Mouse (Mus musculus) heart, embryonic 12.5 days (tissue): ENCODE data around the gene Ezh1. TPM values are rescaled to one million over a fixed set of nuclear protein-coding genes. Genes with fewer than 3 reads are reported as not detected.
A peak's percentile ranks its signal among the peaks of the same experiment; 100 is the strongest.
"Not testable (repeated sequence)": the region's sequence is repeated elsewhere in the genome, so short reads cannot be mapped to it uniquely, and the experiment has no call there.

Source experiments
- ATAC-seq: fragments of 200-750 bp; cut with Nextera tagmentation; 2 replicates; pipeline ENCODE4 v1.8.0; 2017; ENCODE audit warnings: moderate TSS enrichment, moderate library complexity; ENCODE audit not compliant: insufficient number of reproducible peaks, low FRiP score
- H3K27ac ChIP-seq: fragments of 300-500 bp; sonication (generic); 2 replicates; pipeline ENCODE4 v1.5.1; 2016; ENCODE audit warnings: mild to moderate bottlenecking, moderate library complexity; ENCODE audit not compliant: poor library complexity, severe bottlenecking
- H3K27me3 ChIP-seq: fragments of 300-500 bp; sonication (generic); replicated peaks from 2 replicates; pipeline ENCODE4 v1.6.1; 2016; ENCODE audit warnings: mild to moderate bottlenecking, moderate library complexity
- H3K36me3 ChIP-seq: fragments of 300-500 bp; sonication (generic); 2 replicates; pipeline ENCODE4 v1.6.1; 2016; ENCODE audit warnings: mild to moderate bottlenecking, moderate library complexity
- H3K4me1 ChIP-seq: fragments of 300-500 bp; sonication (generic); replicated peaks from 2 replicates; pipeline ENCODE4 v1.6.1; 2016; ENCODE audit warnings: mild to moderate bottlenecking
- H3K4me2 ChIP-seq: fragments of 300-500 bp; sonication (generic); 2 replicates; pipeline ENCODE4 v1.6.1; 2016; ENCODE audit warnings: mild to moderate bottlenecking, moderate library complexity
- H3K4me3 ChIP-seq: fragments of 300-500 bp; sonication (generic); 2 replicates; pipeline ENCODE4 v1.5.1; 2016; ENCODE audit warnings: mild to moderate bottlenecking
- H3K9ac ChIP-seq: fragments of 300-500 bp; sonication (generic); 2 replicates; pipeline ENCODE4 v1.6.1; 2016; ENCODE audit warnings: mild to moderate bottlenecking, moderate library complexity
- H3K9me3 ChIP-seq: fragments of 300-500 bp; sonication (generic); replicated peaks from 2 replicates; pipeline ENCODE4 v1.6.1; 2016; ENCODE audit warnings: mild to moderate bottlenecking, moderate library complexity
- WGBS: fragments of 180-500 bp; shearing (Covaris S2); methylation state at CpG from one replicate; pipeline ENCODE4 v1.1.7; 2016; 5-methylcytosine and 5-hydroxymethylcytosine counted together
- polyA plus RNA-seq: library from polyadenylated mRNA; unstranded; fragments of >200 nt; fragmentation: Nextera tagmentation; extraction: Ambion mirVana; gene quantifications from 2 replicates; pipeline ENCODE4 v1.2.1, GENCODE M21; 2016

The Ezh1 gene
- polyA plus RNA-seq, 1 experiment from 2014 or later = 14.9 TPM

DNA sequence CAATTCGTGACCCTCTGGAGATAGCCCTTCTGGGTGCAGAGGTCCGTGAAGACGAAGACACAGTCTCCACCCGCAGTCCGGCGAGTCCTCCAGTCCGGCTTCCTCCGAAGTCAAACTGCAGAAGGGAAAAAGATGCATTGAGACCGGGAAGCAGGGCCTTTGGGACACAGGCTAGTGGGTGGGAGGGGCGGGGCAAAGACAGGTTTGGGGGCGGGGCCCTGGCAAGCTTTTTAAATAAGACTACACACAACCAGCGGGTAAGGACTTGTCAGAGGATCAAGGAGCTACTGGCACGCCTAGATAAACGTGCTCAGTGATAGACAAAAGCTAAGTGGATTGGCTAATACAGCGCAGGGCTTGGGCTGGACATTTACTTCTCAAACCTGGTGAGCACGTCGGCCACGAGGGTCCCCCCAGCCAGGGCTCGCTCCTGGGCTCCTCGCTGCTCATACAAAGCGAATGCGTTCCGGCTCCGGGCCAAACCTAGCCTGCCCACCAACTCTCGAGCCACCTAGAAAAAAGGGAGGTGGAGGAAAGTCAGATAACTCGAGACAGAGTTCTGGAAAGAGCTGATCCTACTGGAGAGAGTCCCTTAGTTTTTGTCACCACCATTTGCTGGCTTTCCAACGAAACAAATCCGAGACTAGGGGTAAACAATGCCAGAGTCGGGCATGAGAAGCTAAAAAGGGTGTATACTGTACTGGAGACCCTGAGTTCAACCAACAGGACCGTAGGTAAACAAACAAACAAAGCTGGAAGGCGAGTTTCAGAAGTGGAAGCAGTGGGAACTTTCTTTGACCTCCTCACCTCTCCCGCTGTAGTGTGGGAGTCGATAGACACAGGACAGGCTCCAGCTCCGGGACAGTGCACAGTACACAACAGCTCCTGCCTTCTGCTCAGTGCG lies 61.3 kb downstream of the Ezh1 start:
- Histone ChIP-seq H3K36me3 (peaks cover 75% of the 10 kb centered on the region), H3K4me3 (peak overlapping the region; percentile 34), H3K27ac (no peak overlapping the region), H3K4me1 (peaks cover 40% of the 10 kb centered on the region), H3K27me3 (peaks cover 86% of the 10 kb centered on the region), H3K9me3 (no peaks in the 10 kb centered on the region), H3K9ac (0 out of 2 replicates have a peak overlapping the region, but pooled peaks have one; percentile 5), H3K4me2 (peak overlapping the region; percentile 68)
- whole genome bisulfite sequencing = 27% methylated on average over 35 of the region's 35 CpGs
- ATAC-seq = no peak

DNA sequence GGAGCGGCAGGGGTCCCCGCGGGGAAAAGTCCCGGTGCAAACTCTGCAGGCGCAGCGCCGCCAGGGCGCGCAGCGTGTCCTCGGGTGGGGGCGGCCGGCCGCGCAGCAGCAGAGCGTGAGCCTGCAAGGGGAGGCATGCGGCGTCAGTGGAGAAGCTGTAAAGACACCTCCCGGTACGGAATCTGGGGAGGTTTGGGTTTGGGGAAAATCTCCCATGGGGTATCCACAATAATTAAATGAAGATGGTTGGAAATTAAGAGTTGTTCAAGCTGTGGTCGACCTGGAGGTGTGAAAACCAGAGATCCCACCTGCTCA lies 62.0 kb downstream of the Ezh1 start:
- WGBS = 29% methylated on average over 21 of the region's 21 CpGs
- Histone ChIP-seq H3K36me3 (peaks cover 75% of the 10 kb centered on the region), H3K9ac (peak overlapping the region; percentile 65), H3K4me3 (peak overlapping the region; percentile 34), H3K9me3 (no peaks in the 10 kb centered on the region), H3K27me3 (peaks cover 81% of the 10 kb centered on the region), H3K4me1 (peaks cover 33% of the 10 kb centered on the region), H3K4me2 (peak overlapping the region; percentile 68), H3K27ac (no peak overlapping the region)
- ATAC-seq = no peak

DNA sequence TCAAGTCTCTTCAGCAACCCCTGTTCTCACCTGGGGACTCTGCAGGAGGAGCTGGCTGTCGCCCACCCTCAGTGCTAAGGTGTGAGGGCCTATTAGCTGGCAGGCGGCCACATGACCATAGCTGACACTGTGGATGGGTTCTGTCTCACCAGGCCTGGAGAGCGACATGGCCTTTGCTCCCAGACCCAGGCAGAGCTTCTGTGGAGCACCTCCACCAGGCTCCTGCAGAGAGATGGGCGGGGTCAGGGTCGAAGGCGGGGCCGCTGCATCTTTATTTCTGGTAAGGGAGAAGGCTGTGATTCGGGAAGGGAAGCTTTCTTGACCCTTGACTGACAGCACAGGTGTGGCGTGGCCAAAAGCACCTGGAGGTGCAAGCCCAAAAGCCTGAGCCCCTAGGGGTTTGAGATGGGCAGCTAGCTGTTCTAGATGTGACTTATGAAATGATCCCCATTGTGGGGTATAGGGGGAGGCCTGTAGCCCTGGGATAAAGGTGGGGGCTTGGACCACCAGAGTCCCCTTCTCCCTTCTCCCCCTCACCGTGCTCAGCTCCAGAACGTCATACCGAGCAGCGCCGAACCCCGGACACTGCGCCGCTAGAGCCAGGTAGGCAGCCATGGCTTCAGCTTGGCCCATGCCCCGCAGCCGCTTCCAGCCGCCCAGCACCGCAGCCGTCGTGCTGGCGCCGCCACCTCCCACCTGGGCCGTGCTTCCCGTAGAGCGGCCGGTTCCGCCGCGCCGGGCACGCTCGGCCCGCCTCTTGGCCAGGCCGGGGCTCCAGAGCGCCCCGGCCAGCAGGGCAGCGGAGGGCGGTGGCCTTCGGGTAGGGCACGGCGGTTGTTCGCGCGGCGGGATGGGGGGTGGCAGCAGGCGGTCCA lies 62.5 kb downstream of the Ezh1 start:
- Histone ChIP-seq H3K4me1 (peaks cover 28% of the 10 kb centered on the region), H3K9ac (peak overlapping the region; percentile 65), H3K27me3 (peaks cover 75% of the 10 kb centered on the region), H3K27ac (no peak overlapping the region), H3K9me3 (no peaks in the 10 kb centered on the region), H3K4me2 (peak overlapping the region; percentile 68), H3K4me3 (peak overlapping the region; percentile 34), H3K36me3 (peaks cover 75% of the 10 kb centered on the region)
- ATAC-seq = no peak
- 34% methylated on average over 49 of the region's 49 CpGs for WGBS

DNA sequence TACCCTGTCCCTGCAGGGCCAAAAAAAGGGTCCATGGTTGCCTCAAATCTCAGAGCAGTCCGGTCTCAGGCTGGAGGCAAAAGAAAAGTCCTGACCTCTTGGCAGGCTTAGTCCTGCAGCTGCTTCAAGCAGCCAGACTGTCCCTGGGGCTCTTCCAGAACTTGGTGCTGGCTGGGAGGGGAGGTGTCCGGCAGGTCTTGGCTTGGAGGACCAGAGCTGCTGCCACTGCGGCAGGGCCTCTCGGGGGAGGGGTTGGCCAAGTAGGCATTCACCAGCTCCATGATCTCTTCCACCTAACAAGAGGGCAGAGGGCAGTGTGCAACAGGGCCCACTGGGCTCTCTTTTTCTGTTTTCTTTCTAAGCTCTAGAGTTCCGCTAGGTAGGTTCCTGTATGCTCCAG lies 63.5 kb downstream of the Ezh1 start:
- Histone ChIP-seq H3K9me3 (no peaks in the 10 kb centered on the region), H3K27ac (no peak overlapping the region), H3K4me3 (no peak overlapping the region), H3K4me1 (peaks cover 20% of the 10 kb centered on the region), H3K36me3 (peaks cover 68% of the 10 kb centered on the region), H3K9ac (no peak overlapping the region), H3K4me2 (no peak overlapping the region), H3K27me3 (peaks cover 66% of the 10 kb centered on the region)
- ATAC-seq = no peak
- WGBS = 73% methylated on average over 5 of the region's 5 CpGs

DNA sequence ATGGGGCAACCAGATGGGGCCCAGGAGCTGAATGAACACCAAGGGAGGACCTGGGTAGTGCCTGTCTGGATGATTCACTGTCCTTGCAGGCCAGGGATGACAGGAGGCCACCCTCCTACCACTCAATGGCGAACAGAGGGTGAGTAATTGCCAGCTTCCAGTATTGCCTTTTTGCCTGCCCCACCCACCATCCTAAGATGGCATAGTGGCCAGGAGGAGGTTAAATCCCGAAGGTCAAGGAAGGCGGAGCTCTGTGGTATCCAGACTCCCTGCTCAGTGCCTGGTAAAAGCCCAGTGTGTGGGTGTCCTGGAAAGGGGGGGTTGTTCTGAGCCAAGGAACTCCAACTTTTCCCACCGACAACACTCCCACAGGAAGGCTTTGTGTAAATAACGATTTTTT lies 64.0 kb downstream of the Ezh1 start:
- Histone ChIP-seq H3K27ac (no peak overlapping the region), H3K27me3 (peaks cover 61% of the 10 kb centered on the region), H3K9me3 (no peaks in the 10 kb centered on the region), H3K4me2 (no peak overlapping the region), H3K9ac (no peak overlapping the region), H3K4me3 (no peak overlapping the region), H3K36me3 (peaks cover 63% of the 10 kb centered on the region), H3K4me1 (peaks cover 20% of the 10 kb centered on the region)
- WGBS = 55% methylated on average over 5 of the region's 5 CpGs
- ATAC-seq = no peak

DNA sequence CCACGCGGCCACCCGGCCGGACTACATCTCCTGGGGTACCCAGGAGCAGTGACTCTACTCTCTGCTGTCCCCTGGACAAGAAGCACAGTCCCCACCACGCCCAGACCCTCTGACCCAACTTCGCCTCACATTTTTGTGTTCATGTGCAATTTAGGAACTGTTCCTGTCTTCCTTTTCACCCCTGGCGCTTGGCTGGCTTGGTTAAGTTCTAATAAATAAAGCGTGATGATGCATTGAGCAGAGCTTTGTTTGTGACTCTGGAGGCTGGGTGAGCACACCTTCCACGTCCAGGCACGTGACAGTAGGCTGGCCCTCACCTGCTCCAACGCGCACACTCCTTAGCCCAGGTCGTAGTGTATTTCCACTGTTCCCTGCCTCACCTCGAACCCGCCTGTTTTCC lies 64.7 kb downstream of the Ezh1 start:
- Histone ChIP-seq H3K9ac (no peak overlapping the region), H3K4me1 (peaks cover 20% of the 10 kb centered on the region), H3K4me3 (no peak overlapping the region), H3K4me2 (no peak overlapping the region), H3K36me3 (peaks cover 56% of the 10 kb centered on the region), H3K27me3 (peaks cover 53% of the 10 kb centered on the region), H3K9me3 (no peaks in the 10 kb centered on the region), H3K27ac (no peak overlapping the region)
- no peak for ATAC-seq
- 85% methylated on average over 15 of the region's 15 CpGs for WGBS

DNA sequence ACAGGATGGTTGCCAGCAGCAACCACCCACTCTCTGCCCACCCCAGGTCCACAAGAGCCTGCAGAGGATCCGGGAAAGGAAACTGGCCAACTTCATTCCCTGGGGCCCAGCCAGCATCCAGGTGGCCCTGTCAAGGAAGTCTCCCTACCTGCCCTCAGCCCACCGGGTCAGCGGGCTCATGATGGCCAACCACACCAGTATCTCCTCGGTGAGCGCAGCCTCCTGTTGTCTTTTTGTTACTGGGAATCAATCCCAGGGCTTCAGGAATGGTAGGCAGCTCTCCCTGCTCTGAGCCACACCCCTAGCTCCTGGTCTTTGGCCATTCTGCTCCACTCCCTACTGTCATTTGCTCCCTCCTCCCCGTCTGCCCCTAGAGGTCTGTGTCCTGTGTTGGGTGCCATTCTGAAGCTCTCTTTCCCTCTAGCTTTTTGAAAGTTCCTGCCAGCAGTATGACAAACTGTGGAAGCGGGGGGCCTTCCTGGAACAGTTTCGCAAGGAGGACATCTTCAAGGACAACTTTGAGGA lies 65.2 kb downstream of the Ezh1 start:
- Histone ChIP-seq H3K4me1 (peaks cover 24% of the 10 kb centered on the region), H3K27me3 (peaks cover 48% of the 10 kb centered on the region), H3K36me3 (peaks cover 51% of the 10 kb centered on the region)
- H3K9me3 ChIP-seq, ATAC-seq, H3K4me2 ChIP-seq, H3K27ac ChIP-seq, H3K9ac ChIP-seq, H3K4me3 ChIP-seq: not testable (repeated sequence)
- WGBS = 72% methylated on average over 8 of the region's 8 CpGs

DNA sequence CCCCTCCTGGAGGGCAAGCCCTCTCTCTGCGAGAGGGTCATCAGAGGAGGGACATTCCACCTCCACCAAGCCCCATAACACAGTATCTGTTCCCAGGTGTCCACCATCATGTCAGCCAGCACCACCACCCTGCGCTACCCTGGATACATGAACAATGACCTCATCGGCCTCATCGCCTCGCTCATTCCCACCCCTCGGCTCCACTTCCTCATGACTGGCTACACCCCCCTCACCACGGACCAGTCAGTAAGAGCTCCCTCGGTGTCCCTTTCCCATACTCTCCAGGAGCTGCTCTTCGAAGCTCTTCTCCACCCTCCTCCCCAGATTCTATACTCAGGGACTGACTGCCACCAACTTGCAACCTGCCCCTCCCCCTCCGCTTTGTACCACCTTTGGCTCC lies 66.1 kb downstream of the Ezh1 start:
- H3K4me3 ChIP-seq, H3K4me2 ChIP-seq, H3K9ac ChIP-seq, H3K9me3 ChIP-seq, H3K27ac ChIP-seq, ATAC-seq: not testable (repeated sequence)
- WGBS = 72% methylated on average over 9 of the region's 10 CpGs
- H3K4me1 ChIP-seq = peaks cover 21% of the 10 kb centered on the region
- peaks cover 44% of the 10 kb centered on the region for H3K36me3 ChIP-seq
- H3K27me3 ChIP-seq = peaks cover 39% of the 10 kb centered on the region

DNA sequence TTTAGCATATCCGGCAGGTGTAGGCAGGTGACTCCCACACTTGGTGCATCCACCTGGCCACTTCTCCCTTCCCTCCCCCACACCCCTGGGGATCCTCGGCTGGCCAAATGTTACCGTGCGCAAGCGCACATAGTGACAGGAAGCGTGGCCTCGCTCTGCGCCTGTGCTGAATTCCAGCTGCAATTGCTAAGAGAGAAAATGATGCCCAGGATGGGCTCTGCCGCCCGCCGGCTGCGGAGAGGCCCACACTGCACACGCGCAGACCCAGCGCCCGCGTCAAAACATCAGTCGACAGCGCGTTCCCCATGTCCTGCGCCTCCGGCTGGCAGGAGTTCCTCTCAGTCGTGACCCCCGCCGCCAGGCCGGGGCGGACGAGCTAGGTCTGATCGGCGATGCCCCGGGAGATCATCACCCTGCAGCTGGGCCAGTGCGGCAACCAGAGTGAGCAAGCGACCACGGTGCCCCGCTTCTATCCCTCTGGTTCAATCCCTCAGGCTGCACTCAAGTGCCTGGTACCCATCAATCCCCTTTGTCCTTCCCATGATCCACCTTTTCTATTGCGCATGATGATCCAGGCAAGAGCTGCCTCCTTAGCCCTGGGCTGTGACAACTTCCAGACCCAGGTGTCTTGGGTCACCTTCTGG lies 70.4 kb downstream of the Ezh1 start, which contains the start of gene Tubg2:
Gene Tubg2, plus strand, starts transcription at position 180 of the 644 bp plus-strand sequence.
- Histone ChIP-seq H3K4me3 (peak within 1 kb of the TSS; percentile 46), H3K36me3 (peaks cover 1% of the 10 kb centered on the region; the same call in 1 of the 2 replicates), H3K9me3 (no peaks in the 10 kb centered on the region), H3K27me3 (no peaks in the 10 kb centered on the region), H3K4me1 (peaks cover 5% of the 10 kb centered on the region; the same call in 1 of the 2 replicates), H3K4me2 (peak within 1 kb of the TSS; percentile 75), H3K27ac (peak within 1 kb of the TSS; percentile 14; the same call in 1 of the 2 replicates), H3K9ac (peak within 1 kb of the TSS; percentile 59)
- peak; percentile 66 for ATAC-seq
- WGBS = 2% methylated on average over 36 of the region's 36 CpGs

DNA sequence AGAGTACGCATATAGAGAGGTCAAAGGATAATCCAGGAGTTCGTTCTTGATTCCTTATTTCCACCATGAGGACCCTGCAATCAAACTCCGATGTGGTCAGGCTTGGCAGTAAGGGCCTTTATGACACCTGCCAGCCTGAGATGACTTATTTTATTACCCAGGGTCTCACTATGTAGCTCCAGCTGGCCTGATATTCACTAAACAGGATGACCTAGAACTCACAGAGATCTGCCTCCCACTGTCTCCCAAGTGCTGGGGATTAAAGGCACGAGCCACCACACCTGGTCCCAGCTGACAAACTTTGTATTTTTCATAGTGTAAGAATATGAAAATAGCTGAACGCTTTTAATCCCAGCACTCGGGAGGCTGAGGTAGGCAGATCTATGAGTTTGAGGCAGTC lies 71.1 kb downstream of the Ezh1 start:
- Histone ChIP-seq H3K36me3 (no peaks in the 10 kb centered on the region), H3K4me3 (no peak overlapping the region), H3K4me1 (peaks cover 5% of the 10 kb centered on the region; the same call in 1 of the 2 replicates), H3K27me3 (no peaks in the 10 kb centered on the region), H3K9ac (no peak overlapping the region), H3K4me2 (peak overlapping the region; percentile 75; the same call in 1 of the 2 replicates), H3K9me3 (no peaks in the 10 kb centered on the region), H3K27ac (no peak overlapping the region)
- 62% methylated on average over 6 of the region's 6 CpGs for WGBS
- no peak for ATAC-seq
